Mouse (Mus musculus): Measurements from ENCODE around the gene Sema6b. TPM values are rescaled to one million over a fixed set of nuclear protein-coding genes. Genes with fewer than 3 reads are reported as not detected.

Gene Sema6b
- polyA plus RNA-seq, 1 experiment from 2014 or later = 1.2 TPM

DNA sequence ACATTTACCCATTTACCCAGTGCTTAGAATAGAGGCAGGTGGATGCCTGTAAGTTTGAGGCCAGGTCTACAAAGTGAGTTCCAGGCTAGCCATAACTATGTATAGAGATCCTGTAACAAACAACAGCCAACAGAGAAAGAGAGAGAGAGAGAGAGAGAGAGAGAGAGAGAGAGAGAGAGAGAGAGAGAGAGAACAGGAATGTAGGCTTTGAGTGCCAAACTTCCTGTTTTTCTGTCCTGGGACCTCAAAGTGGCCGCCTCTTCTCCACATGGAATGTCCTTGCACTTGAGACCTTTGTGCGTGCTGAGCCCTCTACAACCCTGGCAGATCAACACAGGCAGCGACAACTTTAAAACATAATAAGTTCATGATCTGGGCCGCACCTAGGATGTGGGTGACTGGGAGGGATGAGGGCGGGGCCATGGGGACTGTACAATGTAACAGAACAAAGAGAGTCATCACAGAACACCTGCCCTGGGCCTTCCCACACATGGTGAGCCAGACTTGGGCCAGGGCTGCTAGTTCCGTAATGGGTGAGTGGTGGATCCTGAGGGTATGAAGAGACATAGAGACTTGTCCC lies 23.5 kb upstream of the Sema6b start:
- Histone ChIP-seq H3K27me3 (ENCODE audit: low read depth, poor library complexity, severe bottlenecking) (peaks cover 27% of the 10 kb centered on the region), H3K27ac (replicated peaks) (no peak overlapping the region), H3K36me3 (no peaks in the 10 kb centered on the region), H3K9me3 (replicated peaks) (no peaks in the 10 kb centered on the region), H3K4me3 (no peak overlapping the region), H3K4me1 (peaks cover 25% of the 10 kb centered on the region)
- DNase-seq (ENCODE audit: low spot score) = no peak
- 83% methylated on average over 6 of the region's 6 CpGs for WGBS

- Histone ChIP-seq H3K4me1 (peaks cover 25% of the 10 kb centered on the region), H3K27me3 (ENCODE audit: low read depth, poor library complexity, severe bottlenecking) (peaks cover 40% of the 10 kb centered on the region), H3K27ac (replicated peaks) (peak within 1 kb of the TSS; percentile 79), H3K36me3 (no peaks in the 10 kb centered on the region), H3K4me3 (peak within 1 kb of the TSS; percentile 50), H3K9me3 (replicated peaks) (no peaks in the 10 kb centered on the region)
- DNase-seq (ENCODE audit: low spot score) = peak; percentile 95
- WGBS = 1% methylated on average over 30 of the region's 30 CpGs
Measured at GRCm38 (mm10) chr17:56162231-56162774, 22.2 kb upstream of the Sema6b start, which contains the start of gene Tnfaip8l1. Gene Tnfaip8l1, plus strand, starts transcription at chr17:56162477.

DNA sequence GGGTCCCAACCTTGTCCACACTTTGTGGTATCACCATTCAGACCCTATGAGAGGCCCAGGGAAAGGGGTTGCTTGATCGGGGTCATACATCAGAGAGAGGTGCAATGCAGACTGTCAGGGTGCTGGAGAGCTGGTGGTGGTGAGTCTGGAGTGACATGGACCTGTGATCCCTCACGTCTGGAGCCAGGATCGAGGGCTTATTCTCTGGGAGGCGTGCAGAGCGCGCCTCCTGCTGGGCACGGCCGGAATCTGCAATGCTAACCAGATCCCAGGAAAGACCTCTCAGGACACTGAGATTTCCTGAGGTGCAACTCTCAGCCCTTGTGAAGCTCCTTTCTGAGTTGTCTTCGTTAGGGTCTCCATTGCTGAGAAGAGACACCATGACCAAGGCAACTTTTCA lies 19.6 kb upstream of the Sema6b start:
- H3K4me3 ChIP-seq = no peak overlapping the region
- H3K27ac ChIP-seq (replicated peaks) = no peak overlapping the region
- peaks cover 19% of the 10 kb centered on the region for H3K4me1 ChIP-seq
- no peaks in the 10 kb centered on the region for H3K36me3 ChIP-seq
- no peaks in the 10 kb centered on the region for H3K9me3 ChIP-seq (replicated peaks)
- 3% methylated on average over 9 of the region's 9 CpGs for WGBS
- DNase-seq (ENCODE audit: low spot score) = peak; percentile 75
- peaks cover 62% of the 10 kb centered on the region for H3K27me3 ChIP-seq (ENCODE audit: low read depth, poor library complexity, severe bottlenecking)

GRCm38 (mm10) chr17:56153643-56154042 lies 13.5 kb upstream of the Sema6b start:
- DNase-seq (ENCODE audit: low spot score) = no peak
- 59% methylated on average over 9 of the region's 9 CpGs for WGBS
- H3K36me3 ChIP-seq = no peaks in the 10 kb centered on the region
- no peak overlapping the region for H3K27ac ChIP-seq (replicated peaks)
- H3K4me3 ChIP-seq = no peak overlapping the region
- peaks cover 79% of the 10 kb centered on the region for H3K27me3 ChIP-seq (ENCODE audit: low read depth, poor library complexity, severe bottlenecking)
- no peaks in the 10 kb centered on the region for H3K9me3 ChIP-seq (replicated peaks)
- H3K4me1 ChIP-seq = peaks cover 18% of the 10 kb centered on the region

DNA sequence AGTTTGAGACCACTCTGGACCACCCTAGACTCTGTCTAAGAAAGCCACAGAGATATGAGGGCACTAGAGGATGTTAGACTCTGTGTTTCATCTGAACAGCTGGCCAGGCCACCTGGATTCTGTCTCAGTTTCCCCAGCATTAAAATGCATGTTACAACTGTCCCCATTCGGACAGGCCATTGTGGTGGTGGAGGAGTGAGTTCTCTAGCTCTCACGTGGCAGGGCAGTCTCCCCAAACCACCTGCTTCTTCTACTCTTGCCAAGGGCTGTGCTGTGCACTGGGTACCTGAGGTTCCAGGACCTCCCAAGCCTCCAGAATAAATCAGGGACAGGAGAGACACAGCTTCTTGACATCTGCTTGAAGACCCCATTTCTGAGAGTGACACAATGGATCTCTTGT lies 9.8 kb upstream of the Sema6b start:
- Histone ChIP-seq H3K4me1 (peaks cover 47% of the 10 kb centered on the region), H3K9me3 (replicated peaks) (no peaks in the 10 kb centered on the region), H3K27ac (replicated peaks) (no peak overlapping the region), H3K36me3 (no peaks in the 10 kb centered on the region), H3K4me3 (no peak overlapping the region), H3K27me3 (ENCODE audit: low read depth, poor library complexity, severe bottlenecking) (peaks cover 83% of the 10 kb centered on the region)
- no peak for DNase-seq (ENCODE audit: low spot score)
- WGBS = 33% methylated on average over 2 of the region's 2 CpGs

- H3K27ac ChIP-seq (replicated peaks) = peak overlapping the region; percentile 68
- H3K4me1 ChIP-seq = peaks cover 46% of the 10 kb centered on the region
- peaks cover 83% of the 10 kb centered on the region for H3K27me3 ChIP-seq (ENCODE audit: low read depth, poor library complexity, severe bottlenecking)
- 1% methylated on average over 30 of the region's 30 CpGs for WGBS
- no peaks in the 10 kb centered on the region for H3K36me3 ChIP-seq
- peak overlapping the region; percentile 47 for H3K4me3 ChIP-seq
- no peak for DNase-seq (ENCODE audit: low spot score)
- H3K9me3 ChIP-seq (replicated peaks) = no peaks in the 10 kb centered on the region
Measured at GRCm38 (mm10) chr17:56148790-56149618, 8.9 kb upstream of the Sema6b start.

GRCm38 (mm10) chr17:56148280-56148679 lies 8.1 kb upstream of the Sema6b start:
- Histone ChIP-seq H3K9me3 (replicated peaks) (no peaks in the 10 kb centered on the region), H3K27me3 (ENCODE audit: low read depth, poor library complexity, severe bottlenecking) (peaks cover 84% of the 10 kb centered on the region), H3K4me1 (peaks cover 41% of the 10 kb centered on the region), H3K4me3 (peak overlapping the region; percentile 47), H3K36me3 (no peaks in the 10 kb centered on the region), H3K27ac (replicated peaks) (no peak overlapping the region)
- DNase-seq (ENCODE audit: low spot score) = no peak
- WGBS = 14% methylated on average over 9 of the region's 9 CpGs

DNA sequence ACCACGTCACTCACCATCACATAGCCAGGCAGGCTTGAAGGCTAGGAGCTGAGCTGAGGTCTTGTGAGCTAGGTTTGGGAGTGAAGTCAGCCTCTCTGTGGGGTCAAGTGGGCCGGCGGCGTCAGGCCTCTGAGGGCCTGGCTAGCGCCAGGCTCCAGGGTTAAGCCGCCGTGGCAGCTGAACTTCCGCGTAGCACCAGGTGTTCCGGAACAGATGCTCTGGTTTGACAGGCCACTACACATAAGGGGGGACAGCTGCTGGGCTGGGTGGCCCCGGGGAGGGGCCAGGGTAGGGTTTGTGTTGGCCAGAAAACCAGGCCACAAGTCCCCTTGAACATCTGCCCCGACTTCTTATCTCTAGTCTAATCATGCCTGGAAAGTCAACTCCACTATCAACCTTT lies 7.3 kb upstream of the Sema6b start:
- no peak overlapping the region for H3K27ac ChIP-seq (replicated peaks)
- H3K9me3 ChIP-seq (replicated peaks) = no peaks in the 10 kb centered on the region
- 64% methylated on average over 12 of the region's 12 CpGs for WGBS

DNA sequence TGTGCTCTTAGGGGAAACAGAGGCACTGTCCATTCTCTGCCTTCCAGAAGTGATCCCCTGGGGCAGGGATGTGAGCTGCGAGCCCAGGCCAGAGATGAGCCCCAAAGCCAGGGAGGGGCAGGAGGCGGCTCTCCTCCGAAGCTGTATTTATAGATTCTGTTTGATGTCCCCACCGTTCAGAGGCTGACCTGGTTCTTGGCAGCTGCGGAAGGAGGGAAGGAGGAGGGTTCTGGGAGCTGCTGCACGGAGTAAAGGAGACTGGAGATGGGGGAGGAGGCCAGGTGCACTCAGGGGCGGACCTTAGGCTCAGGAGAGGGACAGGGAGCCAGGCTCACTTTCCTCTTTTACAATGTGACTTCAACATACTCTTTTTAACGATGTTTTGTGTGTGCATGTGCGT lies 6.0 kb upstream of the Sema6b start:
- H3K27me3 ChIP-seq (ENCODE audit: low read depth, poor library complexity, severe bottlenecking) = peaks cover 100% of the 10 kb centered on the region
- no peak for DNase-seq (ENCODE audit: low spot score)

More for the DNA sequence above, 7.3 kb upstream of the Sema6b start:
- Histone ChIP-seq H3K4me3 (no peak overlapping the region), H3K36me3 (no peaks in the 10 kb centered on the region), H3K27me3 (ENCODE audit: low read depth, poor library complexity, severe bottlenecking) (peaks cover 92% of the 10 kb centered on the region), H3K4me1 (peaks cover 47% of the 10 kb centered on the region)
- no peak for DNase-seq (ENCODE audit: low spot score)

GRCm38 (mm10) chr17:56144546-56144945 lies 4.4 kb upstream of the Sema6b start:
- H3K9me3 ChIP-seq (replicated peaks) = no peaks in the 10 kb centered on the region
- DNase-seq (ENCODE audit: low spot score) = no peak
- H3K27me3 ChIP-seq (ENCODE audit: low read depth, poor library complexity, severe bottlenecking) = peaks cover 100% of the 10 kb centered on the region
- WGBS = 78% methylated on average over 9 of the region's 9 CpGs
- H3K36me3 ChIP-seq = no peaks in the 10 kb centered on the region
- no peak overlapping the region for H3K27ac ChIP-seq (replicated peaks)
- no peak overlapping the region for H3K4me3 ChIP-seq
- H3K4me1 ChIP-seq = peaks cover 72% of the 10 kb centered on the region

More for the DNA sequence above, 6.0 kb upstream of the Sema6b start:
- Histone ChIP-seq H3K27ac (replicated peaks) (no peak overlapping the region), H3K4me1 (peaks cover 60% of the 10 kb centered on the region), H3K36me3 (no peaks in the 10 kb centered on the region), H3K9me3 (replicated peaks) (no peaks in the 10 kb centered on the region), H3K4me3 (no peak overlapping the region)
- WGBS = 19% methylated on average over 9 of the region's 9 CpGs

DNA sequence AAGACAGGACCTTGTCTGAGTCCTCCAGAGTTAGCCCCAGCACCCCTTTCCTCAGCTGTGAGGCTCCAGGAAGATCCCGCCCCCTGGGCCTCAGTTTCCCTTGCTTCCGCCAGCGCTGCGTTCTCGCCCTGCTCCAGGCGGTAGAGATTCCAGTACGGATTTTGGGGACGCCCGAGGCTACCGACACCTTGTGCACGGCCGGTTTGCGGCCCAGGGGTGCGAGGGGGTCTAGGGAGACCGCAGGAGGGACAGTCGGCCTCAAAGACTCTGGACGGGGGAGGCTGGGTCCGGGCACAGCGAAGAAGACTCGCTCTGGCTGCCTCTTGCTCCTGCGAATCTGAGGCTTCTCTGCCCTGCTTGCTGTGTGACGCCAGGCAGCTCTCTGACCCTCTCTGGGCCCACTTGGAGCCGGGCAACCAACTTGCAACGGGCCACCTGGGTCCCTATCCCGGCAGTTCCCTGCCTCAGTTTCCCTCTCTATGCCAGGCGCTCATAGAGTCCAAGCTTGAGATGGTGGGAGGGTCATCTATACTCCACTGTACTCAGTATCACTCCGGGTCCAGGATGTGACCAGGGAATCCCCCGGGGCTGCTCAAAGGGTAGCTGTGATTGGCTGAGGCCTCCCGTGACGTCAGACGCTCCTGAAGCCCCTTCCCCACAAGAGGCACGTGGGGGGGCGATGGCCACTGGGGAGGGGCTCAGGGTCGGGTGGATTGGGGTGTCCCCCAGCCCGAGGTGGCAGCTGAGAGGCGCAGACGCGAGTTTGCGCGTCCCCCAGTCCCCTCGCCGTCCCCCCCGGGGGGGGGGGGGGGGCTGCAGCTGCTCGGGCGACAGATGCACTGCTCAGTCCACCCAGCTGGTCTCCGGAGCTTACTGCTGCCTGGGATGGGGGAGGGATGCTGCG lies 1.8 kb upstream of the Sema6b start:
- no peaks in the 10 kb centered on the region for H3K9me3 ChIP-seq (replicated peaks)
- peak; percentile 73 for DNase-seq (ENCODE audit: low spot score)
- H3K4me3 ChIP-seq = peak overlapping the region; percentile 57
- H3K27me3 ChIP-seq (ENCODE audit: low read depth, poor library complexity, severe bottlenecking) = peaks cover 100% of the 10 kb centered on the region
- no peaks in the 10 kb centered on the region for H3K36me3 ChIP-seq
- under 1% methylated on average over 38 of the region's 47 CpGs for WGBS
- peaks cover 76% of the 10 kb centered on the region for H3K4me1 ChIP-seq
- peak overlapping the region; percentile 79 for H3K27ac ChIP-seq (replicated peaks)

DNA sequence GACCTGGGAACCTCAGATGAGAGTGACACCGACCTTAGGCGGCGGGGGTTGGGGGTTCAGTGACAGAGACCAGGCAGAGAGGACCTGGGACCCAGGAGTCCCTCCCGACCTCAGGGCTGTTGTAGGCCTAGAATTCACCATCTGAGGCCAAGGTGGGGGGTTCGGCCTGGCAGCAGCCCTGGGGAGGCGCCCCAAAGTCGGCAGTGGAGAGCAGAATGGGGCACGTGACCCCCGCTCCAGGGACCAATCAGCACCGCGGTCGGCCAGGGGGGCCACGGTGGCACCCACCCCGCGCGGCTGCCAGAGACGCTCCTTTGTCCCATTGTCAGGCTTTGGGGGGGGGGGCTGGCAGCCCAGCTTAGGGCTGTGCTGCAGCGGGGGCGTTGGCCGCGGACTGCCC lies 788 bp downstream of the Sema6b start:
- no peaks in the 10 kb centered on the region for H3K9me3 ChIP-seq (replicated peaks)
- peaks cover 74% of the 10 kb centered on the region for H3K4me1 ChIP-seq
- no peak for DNase-seq (ENCODE audit: low spot score)
- H3K4me3 ChIP-seq = peak overlapping the region; percentile 79
- peak overlapping the region; percentile 81 for H3K27ac ChIP-seq (replicated peaks)
- H3K36me3 ChIP-seq = no peaks in the 10 kb centered on the region
- WGBS = 5% methylated on average over 21 of the region's 21 CpGs
- peaks cover 93% of the 10 kb centered on the region for H3K27me3 ChIP-seq (ENCODE audit: low read depth, poor library complexity, severe bottlenecking)

All from midbrain, embryonic 10.5 days (tissue).